Mouse (Mus musculus): ENCODE data around the gene Rnf224.

DNA sequence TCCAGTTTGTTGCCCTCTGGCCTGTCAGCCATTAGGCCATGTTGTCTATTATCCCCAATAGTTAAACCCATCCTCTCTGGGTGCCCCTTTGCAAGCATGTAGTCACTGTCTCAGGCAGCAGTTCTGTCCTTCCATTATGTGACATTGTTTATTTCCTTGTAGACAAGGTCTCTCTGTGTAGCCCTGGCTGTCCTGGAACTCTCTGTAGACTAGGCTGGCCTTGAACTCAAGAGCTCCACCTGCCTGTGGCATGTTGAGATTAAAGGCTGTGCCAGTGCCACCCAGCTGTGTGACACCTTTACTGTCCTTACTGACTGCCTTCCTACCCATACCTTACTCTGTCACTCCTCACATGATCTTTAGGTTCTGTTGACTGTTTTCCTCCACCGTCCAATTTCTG, 15.7 kb upstream of the Rnf224 start:
- TF ChIP-seq CTCF (IDR thresholded peaks at IDR 0.05) (peak; percentile 50), EP300 (IDR thresholded peaks at IDR 0.05; ENCODE audit: insufficient read depth, low read depth, low read length) (no peak), POLR2A (IDR thresholded peaks at IDR 0.05; ENCODE audit: insufficient read depth, low read depth, low read length) (no peak)

Measured in heart, adult 2 months (tissue).